Mouse (Mus musculus): ENCODE measurements around the gene Gm28048. TPM values are rescaled to one million over a fixed set of nuclear protein-coding genes. Genes with fewer than 3 reads are reported as not detected.

Gene Gm28048
- 4.9 and 5.9 TPM in 2 replicates for polyA plus RNA-seq (2016; fragmentation: Nextera tagmentation; extraction: Ambion mirVana)

GRCm38 (mm10) chr11:22981984-22982757 lies at the start of gene Gm28048, which contains the start of gene Commd1:
Gene Gm28048 (minus strand): TSS chr11:22982090.
Gene Commd1 (minus strand): TSS chr11:22982382.
- H3K9me3 ChIP-seq: no peaks in the 10 kb centered on the region
- 4% methylated on average over 42 of the region's 42 CpGs for WGBS
- peak within 1 kb of the TSS; percentile 68 for H3K4me3 ChIP-seq
- peaks cover 9% of the 10 kb centered on the region for H3K36me3 ChIP-seq
- peak; percentile 94 for ATAC-seq (ENCODE audit: low FRiP score, low read depth)
- peak within 1 kb of the TSS; percentile 80 for H3K4me2 ChIP-seq (replicated peaks)
- peaks cover 19% of the 10 kb centered on the region for H3K4me1 ChIP-seq
- H3K27me3 ChIP-seq: no peaks in the 10 kb centered on the region
- peak within 1 kb of the TSS; percentile 76 for H3K9ac ChIP-seq (replicated peaks)
- H3K27ac ChIP-seq (replicated peaks): peak within 1 kb of the TSS; percentile 97

GRCm38 (mm10) chr11:23029399-23029798 lies 47.5 kb upstream of the Gm28048 start:
- no peaks in the 10 kb centered on the region for H3K9me3 ChIP-seq
- WGBS: 79% methylated on average over 6 of the region's 6 CpGs
- H3K4me2 ChIP-seq (replicated peaks): no peak overlapping the region
- H3K9ac ChIP-seq (replicated peaks): no peak overlapping the region
- no peak for ATAC-seq (ENCODE audit: low FRiP score, low read depth)
- no peaks in the 10 kb centered on the region for H3K36me3 ChIP-seq
- H3K27me3 ChIP-seq: no peaks in the 10 kb centered on the region
- H3K27ac ChIP-seq (replicated peaks): no peak overlapping the region
- H3K4me3 ChIP-seq: no peak overlapping the region
- no peaks in the 10 kb centered on the region for H3K4me1 ChIP-seq

- H3K9ac ChIP-seq (replicated peaks): no peak overlapping the region
- H3K4me2 ChIP-seq (replicated peaks): no peak overlapping the region
- H3K9me3 ChIP-seq: no peaks in the 10 kb centered on the region
- ATAC-seq (ENCODE audit: low FRiP score, low read depth): no peak
- H3K4me3 ChIP-seq: no peak overlapping the region
- H3K4me1 ChIP-seq: no peaks in the 10 kb centered on the region
- H3K27ac ChIP-seq (replicated peaks): no peak overlapping the region
- 73% methylated on average over 3 of the region's 3 CpGs for WGBS
- H3K36me3 ChIP-seq: no peaks in the 10 kb centered on the region
- H3K27me3 ChIP-seq: no peaks in the 10 kb centered on the region
Measured at GRCm38 (mm10) chr11:23028957-23029356, 47.1 kb upstream of the Gm28048 start.

- H3K9me3 ChIP-seq: no peaks in the 10 kb centered on the region
- 60% methylated on average over 3 of the region's 3 CpGs for WGBS
- no peak overlapping the region for H3K4me3 ChIP-seq
- H3K4me2 ChIP-seq (replicated peaks): no peak overlapping the region
- H3K9ac ChIP-seq (replicated peaks): no peak overlapping the region
- H3K27ac ChIP-seq (replicated peaks): no peak overlapping the region
- no peak for ATAC-seq (ENCODE audit: low FRiP score, low read depth)
- H3K4me1 ChIP-seq: no peaks in the 10 kb centered on the region
- no peaks in the 10 kb centered on the region for H3K36me3 ChIP-seq
- H3K27me3 ChIP-seq: no peaks in the 10 kb centered on the region
Measured at GRCm38 (mm10) chr11:23024169-23024568, 42.3 kb upstream of the Gm28048 start.

DNA sequence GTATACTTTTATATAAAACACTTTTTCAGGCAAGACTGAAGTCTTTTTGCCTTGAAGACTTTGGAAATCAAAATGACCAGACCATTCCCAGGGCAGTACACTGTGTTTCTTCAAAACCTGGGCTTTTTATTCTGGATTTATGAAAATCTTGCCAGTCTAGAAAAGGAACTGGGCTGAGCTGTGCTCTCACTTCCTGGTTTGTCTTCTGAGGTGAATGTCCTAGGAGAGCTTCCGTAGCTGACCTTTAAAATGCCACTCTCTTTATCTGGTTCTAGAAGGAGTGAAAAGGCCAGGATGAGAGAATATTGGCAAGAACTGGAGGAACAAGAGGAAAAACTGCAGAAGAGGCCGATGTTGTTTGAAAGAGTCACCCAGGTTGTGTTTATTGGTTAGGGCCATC lies 41.3 kb upstream of the Gm28048 start:
- no peak overlapping the region for H3K27ac ChIP-seq (replicated peaks)
- no peaks in the 10 kb centered on the region for H3K27me3 ChIP-seq
- no peak for ATAC-seq (ENCODE audit: low FRiP score, low read depth)
- H3K9me3 ChIP-seq: no peaks in the 10 kb centered on the region
- no peak overlapping the region for H3K4me2 ChIP-seq (replicated peaks)
- no peak overlapping the region for H3K4me3 ChIP-seq
- WGBS: 91% methylated on average over 2 of the region's 2 CpGs
- no peak overlapping the region for H3K9ac ChIP-seq (replicated peaks)
- H3K4me1 ChIP-seq: no peaks in the 10 kb centered on the region
- H3K36me3 ChIP-seq: no peaks in the 10 kb centered on the region

DNA sequence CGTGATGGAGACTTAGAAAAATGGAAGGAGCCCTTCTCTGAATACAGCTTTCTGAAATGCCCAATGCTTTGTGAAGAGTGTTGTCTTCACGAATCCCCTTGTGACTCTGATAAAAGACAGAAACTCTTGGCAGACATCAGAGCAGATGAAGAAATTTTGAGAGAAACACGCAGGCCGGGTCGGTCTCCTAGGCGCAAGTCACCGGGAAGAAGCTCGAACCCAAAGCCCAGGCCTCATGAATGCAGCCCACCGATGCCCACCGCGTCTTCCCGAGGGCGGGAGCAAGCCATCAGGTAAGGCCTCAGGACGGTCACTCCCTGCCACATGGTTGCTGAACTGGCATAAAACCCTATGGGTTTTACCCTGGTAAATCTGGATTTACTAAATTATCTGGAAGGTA lies 39.0 kb upstream of the Gm28048 start:
- H3K9me3 ChIP-seq: no peaks in the 10 kb centered on the region
- no peak overlapping the region for H3K4me3 ChIP-seq
- no peaks in the 10 kb centered on the region for H3K4me1 ChIP-seq
- H3K27me3 ChIP-seq: no peaks in the 10 kb centered on the region
- 91% methylated on average over 14 of the region's 14 CpGs for WGBS
- no peak overlapping the region for H3K9ac ChIP-seq (replicated peaks)
- H3K27ac ChIP-seq (replicated peaks): no peak overlapping the region
- no peaks in the 10 kb centered on the region for H3K36me3 ChIP-seq
- no peak overlapping the region for H3K4me2 ChIP-seq (replicated peaks)
- ATAC-seq (ENCODE audit: low FRiP score, low read depth): no peak

- 66% methylated on average over 24 of the region's 24 CpGs for WGBS
- Histone ChIP-seq H3K27me3 (no peaks in the 10 kb centered on the region), H3K4me3 (no peak overlapping the region), H3K9me3 (no peaks in the 10 kb centered on the region), H3K36me3 (no peaks in the 10 kb centered on the region), H3K4me1 (no peaks in the 10 kb centered on the region), H3K4me2 (replicated peaks) (no peak overlapping the region), H3K9ac (replicated peaks) (no peak overlapping the region), H3K27ac (replicated peaks) (no peak overlapping the region)
- no peak for ATAC-seq (ENCODE audit: low FRiP score, low read depth)
Measured at GRCm38 (mm10) chr11:23020116-23020770, 38.4 kb upstream of the Gm28048 start.

DNA sequence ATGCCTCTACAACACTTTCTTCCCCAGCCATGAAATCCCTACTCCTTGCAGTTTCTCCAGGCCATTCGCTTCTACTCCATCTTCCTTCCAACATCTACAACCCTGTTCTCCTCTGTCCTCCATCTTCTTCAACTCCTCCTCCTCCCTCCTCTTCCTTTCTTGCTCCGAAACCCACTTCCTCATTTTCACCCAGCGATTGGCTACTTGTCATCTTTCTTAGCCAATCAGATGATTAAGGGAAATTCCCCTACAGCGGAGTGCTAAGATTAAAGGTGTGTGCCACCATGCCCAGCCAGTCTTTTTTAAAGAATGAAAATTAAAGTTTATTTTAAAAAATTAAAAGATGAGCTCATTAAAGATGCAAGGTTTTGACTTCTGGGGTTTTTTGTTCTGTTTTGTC lies 36.1 kb upstream of the Gm28048 start:
- Histone ChIP-seq H3K9ac (replicated peaks) (no peak overlapping the region), H3K4me3 (no peak overlapping the region), H3K27ac (replicated peaks) (no peak overlapping the region), H3K4me1 (no peaks in the 10 kb centered on the region), H3K4me2 (replicated peaks) (no peak overlapping the region), H3K9me3 (no peaks in the 10 kb centered on the region), H3K36me3 (no peaks in the 10 kb centered on the region), H3K27me3 (no peaks in the 10 kb centered on the region)
- no peak for ATAC-seq (ENCODE audit: low FRiP score, low read depth)
- WGBS: 96% methylated on average over 4 of the region's 4 CpGs

- Histone ChIP-seq H3K36me3 (no peaks in the 10 kb centered on the region), H3K9ac (replicated peaks) (no peak overlapping the region), H3K4me2 (replicated peaks) (no peak overlapping the region), H3K27me3 (no peaks in the 10 kb centered on the region), H3K4me3 (no peak overlapping the region), H3K27ac (replicated peaks) (no peak overlapping the region), H3K9me3 (no peaks in the 10 kb centered on the region), H3K4me1 (no peaks in the 10 kb centered on the region)
- ATAC-seq (ENCODE audit: low FRiP score, low read depth): no peak
- WGBS: 76% methylated on average over 6 of the region's 6 CpGs
Measured at GRCm38 (mm10) chr11:23014996-23015395, 33.1 kb upstream of the Gm28048 start.

- no peak overlapping the region for H3K9ac ChIP-seq (replicated peaks)
- no peak overlapping the region for H3K27ac ChIP-seq (replicated peaks)
- no peaks in the 10 kb centered on the region for H3K4me1 ChIP-seq
- H3K4me2 ChIP-seq (replicated peaks): no peak overlapping the region
- ATAC-seq (ENCODE audit: low FRiP score, low read depth): no peak
- H3K9me3 ChIP-seq: no peaks in the 10 kb centered on the region
- no peak overlapping the region for H3K4me3 ChIP-seq
- no peaks in the 10 kb centered on the region for H3K27me3 ChIP-seq
- no peaks in the 10 kb centered on the region for H3K36me3 ChIP-seq
- WGBS: 91% methylated on average over 4 of the region's 4 CpGs
Measured at GRCm38 (mm10) chr11:23013580-23014294, 31.8 kb upstream of the Gm28048 start.

DNA sequence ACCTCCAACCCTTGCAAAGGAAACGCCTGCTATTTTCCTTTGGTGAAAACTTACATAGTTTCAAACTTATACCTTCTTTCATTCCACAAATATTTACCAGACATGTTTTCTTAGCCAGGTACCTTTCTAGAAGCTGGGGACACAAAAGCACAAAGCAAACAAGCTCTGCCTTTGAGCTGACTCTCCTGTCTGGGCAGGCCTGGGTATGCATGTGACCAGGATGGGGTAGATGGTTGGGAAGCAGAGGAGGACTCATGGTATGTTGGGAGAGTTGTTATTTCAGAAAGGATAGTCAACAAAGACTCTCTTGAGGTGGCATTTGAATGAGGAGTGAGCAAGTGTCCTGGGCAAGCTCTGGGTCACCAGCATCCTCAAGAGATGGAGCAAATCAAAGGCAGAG lies 31.2 kb upstream of the Gm28048 start:
- no peak overlapping the region for H3K27ac ChIP-seq (replicated peaks)
- H3K27me3 ChIP-seq: no peaks in the 10 kb centered on the region
- no peaks in the 10 kb centered on the region for H3K4me1 ChIP-seq
- H3K36me3 ChIP-seq: no peaks in the 10 kb centered on the region
- no peak overlapping the region for H3K9ac ChIP-seq (replicated peaks)
- H3K4me3 ChIP-seq: no peak overlapping the region
- no peaks in the 10 kb centered on the region for H3K9me3 ChIP-seq
- H3K4me2 ChIP-seq (replicated peaks): no peak overlapping the region
- 69% methylated on average over 1 of the region's 1 CpGs for WGBS
- no peak for ATAC-seq (ENCODE audit: low FRiP score, low read depth)

- 36% methylated on average over 4 of the region's 4 CpGs for WGBS
- Histone ChIP-seq H3K27ac (replicated peaks) (peak overlapping the region; percentile 95; the same call in 1 of the 2 replicates), H3K4me1 (peaks cover 4% of the 10 kb centered on the region; the same call in 1 of the 2 replicates), H3K9ac (replicated peaks) (no peak overlapping the region; the same call in 1 of the 2 replicates), H3K36me3 (peaks cover 11% of the 10 kb centered on the region), H3K4me2 (replicated peaks) (peak overlapping the region; percentile 68), H3K9me3 (no peaks in the 10 kb centered on the region), H3K27me3 (no peaks in the 10 kb centered on the region), H3K4me3 (peak overlapping the region; percentile 49)
- no peak for ATAC-seq (ENCODE audit: low FRiP score, low read depth)
Measured at GRCm38 (mm10) chr11:23008824-23009200, 26.9 kb upstream of the Gm28048 start.
